Mouse (Mus musculus) layer of hippocampus, adult 6 months (tissue): ENCODE data around the gene Zfp619. TPM values are rescaled to one million over a fixed set of nuclear protein-coding genes. Genes with fewer than 3 reads are reported as not detected.

ENCODE experiments used
- long read RNA-seq, 2 experiments: library from polyadenylated mRNA; unstranded; transcript quantifications; one replicate each; pipeline ENCODE4 v2.0.0; 2019 to 2020
- polyA plus RNA-seq: library from polyadenylated mRNA; unstranded; fragments of <200 nt; fragmentation: Nextera tagmentation; gene quantifications from 2 replicates; pipeline ENCODE4 v1.2.3, GENCODE M21; 2021

The Zfp619 gene
- 0.59 and 0.88 TPM in 2 replicates for polyA plus RNA-seq
- long read RNA-seq, experiment 1, partial matches to known transcripts = 0 of 1 reads
- long read RNA-seq, experiment 1, other reads (novel, unspliced or antisense) = 1 of 1 reads
- long read RNA-seq, experiment 2, full-length matches to known transcripts = 7 of 10 reads
- long read RNA-seq, experiment 2, partial matches to known transcripts = 2 of 10 reads
- long read RNA-seq, experiment 2, other reads (novel, unspliced or antisense) = 1 of 10 reads

DNA sequence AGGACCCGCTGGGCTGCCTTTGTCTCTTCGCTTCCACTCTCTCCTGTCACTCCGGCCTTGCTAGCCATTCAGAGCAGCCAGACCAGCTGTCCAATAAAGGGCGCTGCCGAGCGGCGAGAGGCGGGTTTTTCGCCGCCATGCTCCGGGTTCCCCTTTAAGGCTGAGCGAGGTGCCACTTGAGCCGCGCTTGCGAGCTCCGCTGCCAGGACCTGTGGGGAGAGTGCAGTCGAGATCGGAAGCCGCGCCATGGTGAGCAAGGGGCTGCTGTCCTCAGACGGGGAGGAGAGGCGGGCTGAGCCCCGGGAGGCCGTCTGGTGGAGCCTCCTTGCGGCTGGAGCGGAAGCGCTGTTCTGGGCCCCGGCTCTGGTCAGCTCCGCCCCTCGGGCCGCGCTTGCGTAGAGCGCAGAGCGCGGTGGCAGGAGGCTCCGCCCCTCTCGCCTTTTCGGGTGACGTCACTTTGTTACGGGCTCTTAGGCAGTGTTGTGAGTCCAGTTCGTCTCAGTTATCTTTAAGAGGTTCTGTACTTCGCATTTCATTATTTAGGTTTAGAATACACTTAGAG, at the start of gene Zfp619:
Zfp619 (plus strand) TSS at position 151 of the 562 bp plus-strand sequence.

Other genes starting within 250 kb of the Zfp619 start
- not detected in 2 replicates for gene Gm5114, start 104.6 kb upstream of the Zfp619 start, polyA plus RNA-seq